Mouse (Mus musculus) ES-E14 (cell line): Measurements from ENCODE around the gene Gm28729. TPM values are rescaled to one million over a fixed set of nuclear protein-coding genes. Genes with fewer than 3 reads are reported as not detected.

Source experiments
- DNase-seq: peaks from one replicate; pipeline ENCODE4 v3.0.0-alpha.2; 2013; ENCODE audit warnings: low read depth, low spot score
- H3K27ac ChIP-seq: 2 replicates; pipeline ENCODE4 v1.5.1; 2012; ENCODE audit warnings: low read depth, mild to moderate bottlenecking, low read length, moderate library complexity, mixed read lengths; ENCODE audit not compliant: poor library complexity, insufficient read depth, severe bottlenecking
- H3K36me3 ChIP-seq: 2 replicates; pipeline ENCODE4 v1.6.1; 2012; ENCODE audit warnings: mild to moderate bottlenecking, low read length, moderate library complexity, mixed read lengths; ENCODE audit not compliant: control insufficient read depth, poor library complexity, insufficient read depth, severe bottlenecking
- H3K4me1 ChIP-seq, 2 experiments: fragments of 150-350 bp in 1 of 2; sonication (generic) in 1 of 2; 2 replicates each; pipeline ENCODE4 v1.6.1; 2012; ENCODE audit warnings: low read length in 2 of 2, mild to moderate bottlenecking in 1 of 2, mixed read lengths in 1 of 2; ENCODE audit not compliant: control insufficient read depth in 2 of 2, insufficient read depth in 2 of 2, poor library complexity in 1 of 2
- H3K4me3 ChIP-seq, 2 experiments: fragments of 150-350 bp in 1 of 2; sonication (generic) in 1 of 2; 2 replicates each; pipeline ENCODE4 v1.5.1; 2012; ENCODE audit warnings: low read length in 2 of 2, low read depth in 1 of 2, mild to moderate bottlenecking in 1 of 2, mixed read lengths in 1 of 2; ENCODE audit not compliant: insufficient read depth in 1 of 2, poor library complexity in 1 of 2, severe bottlenecking in 1 of 2
- H3K9ac ChIP-seq: 2 replicates; pipeline ENCODE4 v1.6.1; 2012; ENCODE audit warnings: low read depth, mild to moderate bottlenecking, low read length, mixed read lengths; ENCODE audit not compliant: poor library complexity, insufficient read depth, severe bottlenecking
- H3K9me3 ChIP-seq: fragments of 150-350 bp; sonication (generic); 2 replicates; pipeline ENCODE4 v1.6.1; 2012; ENCODE audit warnings: low read depth, mild to moderate bottlenecking, low read length; ENCODE audit not compliant: control insufficient read depth, insufficient read depth
- CHD2 ChIP-seq: IDR thresholded peaks from 2 replicates; pipeline ENCODE4 v1.6.1; 2014; ENCODE audit warnings: mild to moderate bottlenecking, low read depth, low read length, inconsistent platforms
- HCFC1 ChIP-seq: IDR thresholded peaks from 2 replicates; pipeline ENCODE4 v1.6.1; 2012; ENCODE audit warnings: low read length, inconsistent platforms, borderline replicate concordance; ENCODE audit not compliant: insufficient read depth
- MAFK ChIP-seq: IDR thresholded peaks from 2 replicates; pipeline ENCODE4 v1.6.1; 2014; ENCODE audit warnings: mild to moderate bottlenecking, low read depth, low read length, inconsistent platforms; ENCODE audit not compliant: insufficient read depth
- ZC3H11A ChIP-seq: IDR thresholded peaks from 2 replicates; pipeline ENCODE4 v1.6.1; 2012; ENCODE audit warnings: low read depth, mild to moderate bottlenecking, inconsistent platforms, low read length, borderline replicate concordance
- ZNF384 ChIP-seq: IDR thresholded peaks from 2 replicates; pipeline ENCODE4 v1.6.1; 2012; ENCODE audit warnings: low read depth, low read length, inconsistent platforms
- in situ Hi-C, 2 experiments: fragments of 600-800 bp; cut with MboI; formaldehyde crosslinking; loops; one replicate each; pipeline ENCODE4 v1.15.1; 2025; ENCODE audit warnings: low sequenced_read_pairs in 2 of 2, inconsistent platforms in 1 of 2; ENCODE audit not compliant: unreplicated experiment in 2 of 2
- total RNA-seq: library from RNA; depleted of rRNA; stranded (reverse); fragments of 300-350 nt; gene quantifications from 2 replicates; pipeline ENCODE4 v1.2.3, GENCODE M21; 2012

Gm28729 gene
- total RNA-seq, 1 experiment: 0.40 TPM

DNA sequence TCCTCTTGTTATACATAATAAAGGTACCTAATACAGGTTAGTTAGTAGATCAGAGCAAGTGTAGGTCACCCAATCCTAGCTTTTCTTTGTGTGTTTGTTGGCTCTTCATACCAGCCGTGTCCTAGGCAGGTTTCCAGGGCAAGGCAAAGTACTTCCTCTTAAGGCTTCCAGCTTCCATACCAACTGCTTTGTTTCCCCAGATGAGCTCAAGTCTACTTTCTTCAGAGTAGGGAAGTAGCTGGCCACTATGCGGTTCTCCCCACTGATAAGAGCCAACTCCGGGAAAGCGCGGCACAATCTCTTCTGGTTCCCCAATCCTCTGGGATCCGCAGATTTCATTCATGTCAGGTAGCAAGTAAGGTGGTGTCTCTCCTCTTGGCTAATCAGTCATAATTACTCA is 34.1 kb upstream of the Gm28729 start:
- no peaks in the 10 kb centered on the region for H3K4me1 ChIP-seq
- 0 out of 2 replicates have a peak, but pooled peaks cover 2% of the 10 kb centered on the region for H3K36me3 ChIP-seq
- TF ChIP-seq ZC3H11A: no peak
- no peak for TF ChIP-seq HCFC1
- TF ChIP-seq CHD2: no peak
- TF ChIP-seq ZNF384: no peak
- no peak for TF ChIP-seq MAFK
- in situ Hi-C loops: no loop called here
- no peak overlapping the region for H3K9ac ChIP-seq
- H3K27ac ChIP-seq: no peak overlapping the region
- DNase-seq: no peak
- no peaks in the 10 kb centered on the region for H3K9me3 ChIP-seq
- H3K4me3 ChIP-seq: no peak overlapping the region

DNA sequence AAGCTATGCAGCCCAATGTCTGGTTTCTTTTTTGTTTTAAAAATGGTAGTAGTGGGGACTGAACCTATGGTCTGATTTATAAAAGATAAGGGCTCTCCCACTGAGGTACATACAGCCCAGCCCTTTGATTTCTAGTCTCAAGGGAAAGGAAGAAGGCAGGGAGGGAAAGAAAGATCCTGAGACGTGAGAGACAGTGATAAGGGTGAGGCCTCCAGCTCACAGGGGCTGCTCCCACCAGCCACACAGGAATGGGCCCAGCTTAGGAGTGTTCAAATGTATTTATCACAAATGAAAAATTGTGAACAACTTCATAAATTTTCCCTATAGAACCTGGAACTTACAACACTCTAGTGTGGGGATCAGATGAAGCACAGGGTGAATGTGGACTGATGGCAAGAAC is 33.5 kb upstream of the Gm28729 start:
- no peaks in the 10 kb centered on the region for H3K4me1 ChIP-seq
- DNase-seq: no peak
- in situ Hi-C loops: no loop called here
- no peak for TF ChIP-seq CHD2
- TF ChIP-seq MAFK: no peak
- no peak for TF ChIP-seq ZC3H11A
- no peak for TF ChIP-seq ZNF384
- TF ChIP-seq HCFC1: no peak
- H3K9me3 ChIP-seq: no peaks in the 10 kb centered on the region
- no peak overlapping the region for H3K9ac ChIP-seq
- H3K27ac ChIP-seq: no peak overlapping the region
- 0 out of 2 replicates have a peak, but pooled peaks cover 2% of the 10 kb centered on the region for H3K36me3 ChIP-seq
- H3K4me3 ChIP-seq: no peak overlapping the region

DNA sequence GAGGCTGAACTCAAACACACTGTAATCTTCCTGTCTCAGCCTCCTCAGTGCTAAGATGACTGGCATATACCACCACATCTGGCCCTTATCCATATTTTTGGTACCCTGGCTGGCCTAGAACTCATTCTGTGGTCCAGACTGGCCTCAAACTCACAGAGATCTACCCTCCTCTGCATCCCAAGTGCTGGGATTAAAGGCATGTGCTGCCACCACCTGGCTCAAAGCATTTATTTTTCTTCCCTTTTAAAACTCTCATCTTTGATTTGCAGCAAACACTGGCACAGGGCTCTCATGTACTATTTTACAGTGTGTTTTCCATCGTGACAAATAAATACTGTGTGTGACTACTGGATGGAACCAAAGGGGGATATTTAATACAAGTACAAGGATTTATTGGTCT is 29.0 kb upstream of the Gm28729 start:
- no peak overlapping the region for H3K4me3 ChIP-seq
- TF ChIP-seq CHD2 (no peak), HCFC1 (no peak), ZNF384 (no peak), MAFK (no peak), ZC3H11A (no peak)
- no peak overlapping the region for H3K9ac ChIP-seq
- H3K9me3 ChIP-seq: no peaks in the 10 kb centered on the region
- no peaks in the 10 kb centered on the region for H3K4me1 ChIP-seq
- no peak for DNase-seq
- in situ Hi-C loops: no loop called here
- no peak overlapping the region for H3K27ac ChIP-seq
- no peaks in the 10 kb centered on the region for H3K36me3 ChIP-seq

DNA sequence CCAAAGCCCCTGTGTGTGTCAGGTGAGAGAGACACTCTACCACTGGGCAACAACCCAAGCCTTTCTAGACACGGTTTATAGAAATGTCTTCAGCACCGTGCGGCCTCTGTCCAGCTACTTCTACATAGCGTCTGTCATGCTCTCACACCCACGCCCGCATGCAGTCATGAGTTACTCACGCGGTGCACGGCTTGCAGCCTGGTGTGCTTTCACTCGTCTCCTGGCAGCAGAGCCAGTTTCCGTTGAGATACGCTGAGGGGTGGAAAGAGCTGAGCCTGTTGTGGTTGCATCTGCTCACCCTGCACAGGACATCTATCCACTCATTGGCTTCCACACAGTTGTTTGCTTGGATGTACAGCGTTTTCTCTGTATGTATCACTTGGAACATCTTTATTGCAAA is 20.3 kb upstream of the Gm28729 start:
- no peak for TF ChIP-seq HCFC1
- TF ChIP-seq MAFK: no peak
- no peak for TF ChIP-seq CHD2
- no peak for TF ChIP-seq ZC3H11A
- no peak for TF ChIP-seq ZNF384
- Histone ChIP-seq H3K36me3 (peaks cover 5% of the 10 kb centered on the region; the same call in 1 of the 2 replicates), H3K9ac (no peak overlapping the region), H3K4me1 (no peaks in the 10 kb centered on the region), H3K4me3 (no peak overlapping the region), H3K9me3 (no peaks in the 10 kb centered on the region), H3K27ac (no peak overlapping the region)
- no peak for DNase-seq
- in situ Hi-C loops: no loop called here
